16 mouse cellular contexts compared by ENCODE assay signal in genomic region chr13:44509526-44510159, GRCm38 (mm10).
A peak's percentile ranks its signal among the peaks of the same experiment; 100 is the strongest.
DNase-seq lines count a peak whose midpoint lies in the region; ATAC-seq and TF ChIP-seq lines count a peak whose summit lies in the region.
"Had no signal": no experiment of that assay in that cellular context is flagged by ENCODE, and none has a peak within 500 bp of the region (broad histone marks: within the 10 kb centered on the region; RNA-seq: fewer than 3 reads in every experiment).

No protein-coding gene starts in this region.

- H3K4me3 ChIP-seq in gastrocnemius, adult 2 months = no peak overlapping the region
- no peak overlapping the region for H3K4me3 ChIP-seq in heart, embryonic 11.5 days (ENCODE audit: low read depth, low read length)
- H3K4me3 ChIP-seq: erythroblast, embryonic 14.5 days; hindbrain, embryonic 15.5 days; liver, embryonic 15.5 days had no signal

- H3K27me3 ChIP-seq in heart, embryonic 11.5 days (ENCODE audit: control insufficient read depth, insufficient read depth, low read length) = no peaks in the 10 kb centered on the region
- H3K27me3 ChIP-seq: liver, embryonic 15.5 days had no signal

- H3K27ac ChIP-seq in gastrocnemius, adult 2 months = no peak overlapping the region
- H3K27ac ChIP-seq in heart, embryonic 11.5 days (ENCODE audit: low read depth, low read length) = no peak overlapping the region
- H3K27ac ChIP-seq: hindbrain, embryonic 15.5 days; kidney, postnatal 0 days; liver, embryonic 15.5 days had no signal

- DNase-seq in kidney, adult 9 months = peak; percentile 21
- no peak for DNase-seq in kidney, postnatal 14 days
- DNase-seq in adipocyte (ENCODE audit: low spot score) = peak; percentile 27
- peak; percentile 70 for DNase-seq in adrenal gland, postnatal 14 days
- DNase-seq in gonadal fat pad, adult 2 months (ENCODE audit: low read depth) = peak; percentile 85
- no peak for DNase-seq in gastrocnemius, adult 2 months
- DNase-seq: cerebellum, adult 9-11 months; gastrocnemius, postnatal 10 days; right cerebral cortex, postnatal 4 days; thymus, postnatal 36 days had no signal

- no peak for TF ChIP-seq CTCF in gastrocnemius, adult 2 months (IDR thresholded peaks at IDR 0.05)

- H3K4me1 ChIP-seq in heart, embryonic 11.5 days (ENCODE audit: control insufficient read depth, insufficient read depth, low read length) = peaks cover 3% of the 10 kb centered on the region
- H3K4me1 ChIP-seq: hindbrain, embryonic 15.5 days had no signal

- H3K9ac ChIP-seq in heart, embryonic 11.5 days (ENCODE audit: low read depth, low read length) = no peak overlapping the region
- H3K9ac ChIP-seq: hindbrain, embryonic 15.5 days; liver, embryonic 15.5 days had no signal

- ATAC-seq in heart, embryonic 11.5 days (replicated peaks; ENCODE audit: insufficient number of reproducible peaks, low FRiP score, low TSS enrichment) = no peak
- ATAC-seq: lung, postnatal 0 days had no signal

- no peaks in the 10 kb centered on the region for H3K36me3 ChIP-seq in heart, embryonic 11.5 days (ENCODE audit: control insufficient read depth, insufficient read depth, low read length)
- H3K36me3 ChIP-seq: hindbrain, embryonic 15.5 days; liver, embryonic 15.5 days had no signal

- intact Hi-C loops in gastrocnemius, adult 2 months (cut with DNase I) = no loop called here

- no peak overlapping the region for H3K4me2 ChIP-seq in heart, embryonic 11.5 days
- H3K4me2 ChIP-seq: hindbrain, embryonic 15.5 days; liver, embryonic 15.5 days had no signal

- 33% methylated on average over 11 of the region's 11 CpGs for WGBS in heart, embryonic 11.5 days (ENCODE audit: insufficient replicate concordance)

- H3K9me3 ChIP-seq in heart, embryonic 11.5 days (replicated peaks; ENCODE audit: control insufficient read depth, low read length) = no peaks in the 10 kb centered on the region
- H3K9me3 ChIP-seq: hindbrain, embryonic 15.5 days; liver, embryonic 15.5 days had no signal

Comparison
In these comparisons a context has a peak if more than half of its experiments do, and no peak if none do; other contexts are left out.
1. DNase-seq: peak in kidney, adult 9 months (single experiment), adipocyte (single experiment), adrenal gland, postnatal 14 days (single experiment) and gonadal fat pad, adult 2 months (single experiment); none in kidney, postnatal 14 days (single experiment) and gastrocnemius, adult 2 months (single experiment).